Mouse (Mus musculus): ENCODE data around the gene Pkm. TPM values are rescaled to one million over a fixed set of nuclear protein-coding genes. Genes with fewer than 3 reads are reported as not detected.

The Pkm gene
- total and polyA plus RNA-seq, 2 experiments from 2014 or later: 1,312 to 1,588 TPM

DNA sequence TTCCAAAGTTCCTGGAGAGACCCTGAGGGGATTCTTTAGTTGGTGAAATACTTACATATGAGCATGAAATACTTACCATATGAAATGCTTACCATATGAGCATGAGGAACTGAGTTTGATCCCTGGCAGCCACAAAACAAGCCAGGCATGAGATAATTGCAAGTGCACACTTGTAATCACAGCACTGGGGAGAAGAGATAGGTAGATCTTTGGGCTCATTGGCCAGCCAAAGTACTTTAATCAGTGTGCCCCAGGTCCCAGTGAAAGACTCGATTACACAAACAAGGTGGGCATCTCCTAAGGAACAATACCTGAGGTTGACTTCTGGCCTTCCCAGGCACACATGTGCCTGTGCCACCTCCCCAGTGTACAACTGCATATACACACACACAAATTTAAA lies 17.8 kb upstream of the Pkm start:
- H3K9ac ChIP-seq (replicated peaks; ENCODE audit: low read depth, low read length): no peak overlapping the region
- TF ChIP-seq EP300 (IDR thresholded peaks at IDR 0.05; ENCODE audit: low read depth) (no peak), CTCF (IDR thresholded peaks at IDR 0.05; ENCODE audit: low read depth) (no peak)
- no peak for ATAC-seq (ENCODE audit: insufficient read depth, low read depth)
- no peak for DNase-seq (ENCODE audit: low spot score)
- H3K27ac ChIP-seq (ENCODE audit: low read depth): no peak overlapping the region
- H3K4me3 ChIP-seq (ENCODE audit: low read depth, low read length): no peak overlapping the region
- H3K4me1 ChIP-seq (ENCODE audit: control insufficient read depth, insufficient read depth): no peaks in the 10 kb centered on the region
- H3K4me2 ChIP-seq (ENCODE audit: low read depth, low read length): no peak overlapping the region
- H3K27me3 ChIP-seq (ENCODE audit: control insufficient read depth, insufficient read depth, low read length): no peaks in the 10 kb centered on the region
- peaks cover 79% of the 10 kb centered on the region for H3K36me3 ChIP-seq (replicated peaks; ENCODE audit: control insufficient read depth, insufficient read depth, low read length)
- WGBS: 61% methylated on average over 1 of the region's 1 CpGs
- no peaks in the 10 kb centered on the region for H3K9me3 ChIP-seq (replicated peaks; ENCODE audit: control insufficient read depth, low read length)

GRCm38 (mm10) chr9:59639936-59640335 lies 16.2 kb upstream of the Pkm start:
- Histone ChIP-seq H3K4me3 (ENCODE audit: low read depth, low read length) (no peak overlapping the region), H3K9me3 (replicated peaks; ENCODE audit: control insufficient read depth, low read length) (no peaks in the 10 kb centered on the region), H3K27me3 (ENCODE audit: control insufficient read depth, insufficient read depth, low read length) (no peaks in the 10 kb centered on the region), H3K9ac (replicated peaks; ENCODE audit: low read depth, low read length) (no peak overlapping the region), H3K36me3 (replicated peaks; ENCODE audit: control insufficient read depth, insufficient read depth, low read length) (peaks cover 67% of the 10 kb centered on the region), H3K4me1 (ENCODE audit: control insufficient read depth, insufficient read depth) (no peaks in the 10 kb centered on the region), H3K27ac (ENCODE audit: low read depth) (no peak overlapping the region), H3K4me2 (ENCODE audit: low read depth, low read length) (no peak overlapping the region)
- 82% methylated on average over 4 of the region's 4 CpGs for WGBS
- ATAC-seq (ENCODE audit: insufficient read depth, low read depth) (no peak), DNase-seq (ENCODE audit: low spot score) (no peak)
- TF ChIP-seq EP300 (IDR thresholded peaks at IDR 0.05; ENCODE audit: low read depth) (no peak), CTCF (IDR thresholded peaks at IDR 0.05; ENCODE audit: low read depth) (no peak)

DNA sequence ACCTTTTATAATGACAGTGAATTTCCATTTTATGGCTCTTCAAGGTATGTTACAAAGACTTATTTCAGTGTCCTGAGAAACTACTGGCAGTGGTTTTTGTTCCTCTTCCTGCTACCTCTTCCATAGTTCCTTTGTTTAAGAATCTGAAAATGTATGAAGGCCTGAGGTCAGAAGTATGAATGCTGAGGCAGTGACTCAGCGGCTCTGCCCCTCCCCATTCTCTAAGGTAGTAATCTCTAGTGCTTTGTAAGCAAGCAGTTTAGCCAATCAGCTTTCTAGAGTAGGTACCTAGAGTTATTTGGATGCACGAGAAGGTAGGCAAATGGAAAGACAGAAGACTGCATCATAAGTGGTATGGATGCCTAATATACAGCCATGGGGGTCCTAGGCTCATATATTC lies 14.8 kb upstream of the Pkm start:
- 75% methylated on average over 2 of the region's 2 CpGs for WGBS
- Histone ChIP-seq H3K27me3 (ENCODE audit: control insufficient read depth, insufficient read depth, low read length) (no peaks in the 10 kb centered on the region), H3K4me2 (ENCODE audit: low read depth, low read length) (no peak overlapping the region), H3K27ac (ENCODE audit: low read depth) (no peak overlapping the region), H3K9ac (replicated peaks; ENCODE audit: low read depth, low read length) (no peak overlapping the region), H3K9me3 (replicated peaks; ENCODE audit: control insufficient read depth, low read length) (no peaks in the 10 kb centered on the region), H3K36me3 (replicated peaks; ENCODE audit: control insufficient read depth, insufficient read depth, low read length) (peaks cover 65% of the 10 kb centered on the region), H3K4me3 (ENCODE audit: low read depth, low read length) (no peak overlapping the region), H3K4me1 (ENCODE audit: control insufficient read depth, insufficient read depth) (no peaks in the 10 kb centered on the region)
- ATAC-seq (ENCODE audit: insufficient read depth, low read depth) (no peak), DNase-seq (ENCODE audit: low spot score) (no peak)
- TF ChIP-seq CTCF (IDR thresholded peaks at IDR 0.05; ENCODE audit: low read depth) (no peak), EP300 (IDR thresholded peaks at IDR 0.05; ENCODE audit: low read depth) (no peak)

- no peak for TF ChIP-seq EP300 (IDR thresholded peaks at IDR 0.05; ENCODE audit: low read depth)
- no peak for TF ChIP-seq CTCF (IDR thresholded peaks at IDR 0.05; ENCODE audit: low read depth)
- peaks cover 37% of the 10 kb centered on the region for H3K36me3 ChIP-seq (replicated peaks; ENCODE audit: control insufficient read depth, insufficient read depth, low read length)
- DNase-seq (ENCODE audit: low spot score) (no peak), ATAC-seq (ENCODE audit: insufficient read depth, low read depth) (no peak)
- H3K9me3 ChIP-seq (replicated peaks; ENCODE audit: control insufficient read depth, low read length): no peaks in the 10 kb centered on the region
- H3K27me3 ChIP-seq (ENCODE audit: control insufficient read depth, insufficient read depth, low read length): no peaks in the 10 kb centered on the region
- no peak overlapping the region for H3K4me3 ChIP-seq (ENCODE audit: low read depth, low read length)
- H3K27ac ChIP-seq (ENCODE audit: low read depth): no peak overlapping the region
- WGBS: 96% methylated on average over 4 of the region's 4 CpGs
- H3K4me2 ChIP-seq (ENCODE audit: low read depth, low read length): no peak overlapping the region
- no peak overlapping the region for H3K9ac ChIP-seq (replicated peaks; ENCODE audit: low read depth, low read length)
- no peaks in the 10 kb centered on the region for H3K4me1 ChIP-seq (ENCODE audit: control insufficient read depth, insufficient read depth)
Observed at GRCm38 (mm10) chr9:59649911-59650310, 6.3 kb upstream of the Pkm start.

- Histone ChIP-seq H3K36me3 (replicated peaks; ENCODE audit: control insufficient read depth, insufficient read depth, low read length) (peaks cover 28% of the 10 kb centered on the region), H3K4me3 (ENCODE audit: low read depth, low read length) (no peak overlapping the region), H3K4me1 (ENCODE audit: control insufficient read depth, insufficient read depth) (peaks cover 6% of the 10 kb centered on the region; the same call in 1 of the 2 replicates), H3K9ac (replicated peaks; ENCODE audit: low read depth, low read length) (no peak overlapping the region), H3K27me3 (ENCODE audit: control insufficient read depth, insufficient read depth, low read length) (no peaks in the 10 kb centered on the region), H3K4me2 (ENCODE audit: low read depth, low read length) (no peak overlapping the region), H3K27ac (ENCODE audit: low read depth) (peak overlapping the region; percentile 9; the same call in 1 of the 2 replicates), H3K9me3 (replicated peaks; ENCODE audit: control insufficient read depth, low read length) (no peaks in the 10 kb centered on the region)
- no peak for ATAC-seq (ENCODE audit: insufficient read depth, low read depth)
- no peak for TF ChIP-seq CTCF (IDR thresholded peaks at IDR 0.05; ENCODE audit: low read depth)
- no peak for TF ChIP-seq EP300 (IDR thresholded peaks at IDR 0.05; ENCODE audit: low read depth)
- DNase-seq (ENCODE audit: low spot score): no peak
- 15% methylated on average over 3 of the region's 3 CpGs for WGBS
Observed at GRCm38 (mm10) chr9:59653371-59653770, 2.8 kb upstream of the Pkm start.

DNA sequence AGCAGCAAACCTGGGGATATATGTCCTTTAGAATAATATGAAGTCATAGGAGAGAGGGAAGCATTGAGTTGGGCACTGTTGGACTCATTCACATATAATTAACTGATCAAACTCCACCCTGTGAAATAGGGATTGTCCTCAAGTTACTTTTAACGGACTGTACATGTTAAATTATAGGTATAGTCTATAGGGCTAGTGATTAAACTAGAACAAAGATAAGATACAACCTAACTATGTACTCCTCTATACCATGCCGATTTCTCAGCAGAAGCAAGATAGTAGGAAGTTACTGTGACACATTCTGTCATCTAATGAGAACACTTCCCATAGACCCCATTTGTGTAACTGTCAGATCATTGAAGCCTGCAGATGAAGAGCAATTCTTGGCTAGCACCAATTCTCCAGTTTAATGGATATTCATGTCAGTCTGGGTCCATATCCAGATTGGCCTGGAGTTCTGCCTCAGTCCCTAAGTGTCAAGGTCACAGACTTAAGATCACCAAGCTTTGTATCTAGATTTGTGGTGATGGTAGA lies 1.7 kb upstream of the Pkm start:
- no peak overlapping the region for H3K4me2 ChIP-seq (ENCODE audit: low read depth, low read length)
- TF ChIP-seq CTCF (IDR thresholded peaks at IDR 0.05; ENCODE audit: low read depth): no peak
- no peak for TF ChIP-seq EP300 (IDR thresholded peaks at IDR 0.05; ENCODE audit: low read depth)
- H3K36me3 ChIP-seq (replicated peaks; ENCODE audit: control insufficient read depth, insufficient read depth, low read length): peaks cover 17% of the 10 kb centered on the region
- no peaks in the 10 kb centered on the region for H3K27me3 ChIP-seq (ENCODE audit: control insufficient read depth, insufficient read depth, low read length)
- H3K4me1 ChIP-seq (ENCODE audit: control insufficient read depth, insufficient read depth): peaks cover 17% of the 10 kb centered on the region; the same call in 1 of the 2 replicates
- DNase-seq (ENCODE audit: low spot score) (no peak), ATAC-seq (ENCODE audit: insufficient read depth, low read depth) (no peak)
- no peaks in the 10 kb centered on the region for H3K9me3 ChIP-seq (replicated peaks; ENCODE audit: control insufficient read depth, low read length)
- H3K4me3 ChIP-seq (ENCODE audit: low read depth, low read length): no peak overlapping the region
- H3K9ac ChIP-seq (replicated peaks; ENCODE audit: low read depth, low read length): no peak overlapping the region
- H3K27ac ChIP-seq (ENCODE audit: low read depth): no peak overlapping the region
- 72% methylated on average over 2 of the region's 2 CpGs for WGBS
